Mouse (Mus musculus) adrenal gland, postnatal 4 days (tissue): ENCODE data around the gene Cenpt. TPM values are rescaled to one million over a fixed set of nuclear protein-coding genes. Genes with fewer than 3 reads are reported as not detected.

Source experiments
- DNase-seq, 2 experiments: peaks; one replicate each; pipeline ENCODE4 v3.0.0; 2021 to 2022; ENCODE audit warnings: low spot score in 2 of 2, mixed read lengths in 2 of 2
- long read RNA-seq, 2 experiments: library from polyadenylated mRNA; stranded (forward); transcript quantifications; one replicate each; pipeline ENCODE4 v2.0.0; 2021
- total RNA-seq, 2 experiments: library from RNA; stranded (reverse); gene quantifications; 2 replicates each; pipeline ENCODE4 v1.2.3; 2021

The Cenpt gene
- 10 to 100 TPM; 15.9 to 21.7 TPM for total RNA-seq
- long read RNA-seq, experiment 1, transcript Cenpt-201 (13 exons, 1,814 nt), result major isoform, 17 of 30 reads
- long read RNA-seq, experiment 1, partial matches to known transcripts, result 1 of 30 reads
- long read RNA-seq, experiment 1, other reads (novel, unspliced or antisense), result 12 of 30 reads
- long read RNA-seq, experiment 2, transcript Cenpt-201 (13 exons, 1,814 nt), result major isoform, 13 of 28 reads
- long read RNA-seq, experiment 2, partial matches to known transcripts, result 2 of 28 reads
- long read RNA-seq, experiment 2, other reads (novel, unspliced or antisense), result 13 of 28 reads

GRCm38 (mm10) chr8:105853178-105853577 is at the start of gene Cenpt:
TSS of gene Cenpt (minus strand) at chr8:105853278.
- DNase-seq, result no peak

GRCm38 (mm10) chr8:105900941-105901616 is 48.0 kb upstream of the Cenpt start:
- no peak for DNase-seq

GRCm38 (mm10) chr8:105900180-105900940 is 47.3 kb upstream of the Cenpt start, which contains the start of gene Pskh1:
TSS of gene Pskh1 (plus strand) at chr8:105900441.
- DNase-seq, result peak; percentile 82 to 86

- no peak for DNase-seq
Measured at GRCm38 (mm10) chr8:105897801-105898480, 44.9 kb upstream of the Cenpt start.

- DNase-seq, result peak; percentile 22 to 53
Measured at GRCm38 (mm10) chr8:105893339-105893738, 40.3 kb upstream of the Cenpt start, which contains the start of gene Nrn1l. TSS of gene Nrn1l (plus strand) at chr8:105893567.

GRCm38 (mm10) chr8:105892432-105892831 is 39.4 kb upstream of the Cenpt start:
- DNase-seq, result no peak

GRCm38 (mm10) chr8:105890870-105891269 is 37.8 kb upstream of the Cenpt start:
- no peak for DNase-seq

- no peak for DNase-seq
Measured at GRCm38 (mm10) chr8:105889756-105890465, 36.8 kb upstream of the Cenpt start.

- DNase-seq, result peak; percentile 72 to 74
Measured at GRCm38 (mm10) chr8:105880754-105881520, 27.9 kb upstream of the Cenpt start, which contains the start of gene Edc4. TSS of gene Edc4 (plus strand) at chr8:105880881.

- no peak for DNase-seq
Measured at GRCm38 (mm10) chr8:105874301-105874700, 21.2 kb upstream of the Cenpt start.

- no peak for DNase-seq
Measured at GRCm38 (mm10) chr8:105866364-105867029, 13.4 kb upstream of the Cenpt start.

- DNase-seq, result no peak
Measured at GRCm38 (mm10) chr8:105861951-105862350, 8.9 kb upstream of the Cenpt start.

- peak; percentile 69 to 93 for DNase-seq
Measured at GRCm38 (mm10) chr8:105860143-105860981, 7.3 kb upstream of the Cenpt start, which contains the start of gene Nutf2. TSS of gene Nutf2 (plus strand) at chr8:105860580.

GRCm38 (mm10) chr8:105859314-105859713 is 6.2 kb upstream of the Cenpt start:
- DNase-seq, result no peak

- DNase-seq, result no peak
Measured at GRCm38 (mm10) chr8:105858495-105858894, 5.4 kb upstream of the Cenpt start.

- DNase-seq, result no peak
Measured at GRCm38 (mm10) chr8:105856168-105856835, 3.2 kb upstream of the Cenpt start.
